23 mouse cellular contexts compared by ENCODE assay signal in the genomic region with DNA sequence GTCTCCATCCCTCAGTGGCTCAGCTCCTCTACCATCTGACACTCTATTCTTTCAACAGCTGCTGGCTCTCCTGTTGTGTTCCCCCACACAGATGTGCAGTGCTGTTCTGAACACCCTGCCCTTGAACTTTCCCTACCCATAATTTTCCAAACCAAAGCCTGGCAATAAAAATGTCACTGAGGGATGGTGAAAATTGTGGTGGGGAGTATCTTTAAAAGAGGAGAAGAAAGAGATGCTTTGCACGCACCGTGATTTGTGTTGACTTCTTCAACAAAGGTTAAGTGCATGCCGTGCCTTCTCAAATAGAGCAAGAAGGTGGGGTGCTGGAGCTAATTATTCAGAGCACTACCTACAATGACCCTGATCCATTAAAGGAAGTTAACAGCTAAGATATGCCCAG.
DNase-seq lines count a peak whose midpoint lies in the region; ATAC-seq and TF ChIP-seq lines count a peak whose summit lies in the region.
"Had no signal": no experiment of that assay in that cellular context is flagged by ENCODE, and none has a peak within 500 bp of the region (broad histone marks: within the 10 kb centered on the region; RNA-seq: fewer than 3 reads in every experiment).

No protein-coding gene starts in this region.

- H3K27ac ChIP-seq in layer of hippocampus, adult 2 months, result peak overlapping the region; percentile 18; the same call in 1 of the 2 replicates
- H3K27ac ChIP-seq in heart, embryonic 11.5 days (ENCODE audit: low read depth, low read length), result no peak overlapping the region
- H3K27ac ChIP-seq: embryonic facial prominence, embryonic 12.5 days; gastrocnemius, adult 2 months; hindbrain, embryonic 15.5 days; limb, embryonic 10.5 days; macrophage; midbrain, embryonic 10.5 days; stomach, embryonic 15.5 days had no signal

- no peaks in the 10 kb centered on the region for H3K4me1 ChIP-seq in heart, embryonic 11.5 days (ENCODE audit: control insufficient read depth, insufficient read depth, low read length)
- H3K4me1 ChIP-seq: embryonic facial prominence, embryonic 12.5 days; hindbrain, embryonic 15.5 days; midbrain, embryonic 10.5 days; stomach, embryonic 15.5 days had no signal

- no peak overlapping the region for H3K9ac ChIP-seq in heart, embryonic 11.5 days (ENCODE audit: low read depth, low read length)
- H3K9ac ChIP-seq: embryonic facial prominence, embryonic 12.5 days; hindbrain, embryonic 15.5 days; stomach, embryonic 15.5 days had no signal

- TF ChIP-seq CTCF in layer of hippocampus, adult 2 months (conservative IDR thresholded peaks at IDR 0.05), result no peak

- DNase-seq in embryo, embryonic 11 days, result peak; percentile 18
- no peak for DNase-seq in embryo, embryonic 10 days (ENCODE audit: low spot score)
- no peak for DNase-seq in layer of hippocampus, adult 2 months (ENCODE audit: low spot score in 2 of 2)
- DNase-seq in layer of hippocampus, adult 11-12 months (ENCODE audit: low spot score), result no peak
- peak; percentile 19 for DNase-seq in forelimb bud, embryonic 11.5 days (ENCODE audit: low read depth, low spot score)
- DNase-seq in lung, postnatal 4 days, result no peak
- DNase-seq: cerebellum, adult 8-10 months; cerebellum, postnatal 36 days; gastrocnemius, adult 2 months; heart, postnatal 4 days; kidney, postnatal 25 days; layer of hippocampus, adult 9-11 months; thymus, postnatal 25 days had no signal

- peaks cover 2% of the 10 kb centered on the region; the same call in 1 of the 2 replicates for H3K27me3 ChIP-seq in heart, embryonic 11.5 days (ENCODE audit: control insufficient read depth, insufficient read depth, low read length)
- H3K27me3 ChIP-seq: embryonic facial prominence, embryonic 12.5 days; hindbrain, embryonic 15.5 days; stomach, embryonic 15.5 days had no signal

- no peaks in the 10 kb centered on the region for H3K36me3 ChIP-seq in heart, embryonic 11.5 days (ENCODE audit: control insufficient read depth, insufficient read depth, low read length)
- H3K36me3 ChIP-seq: embryonic facial prominence, embryonic 12.5 days; hindbrain, embryonic 15.5 days; limb, embryonic 10.5 days; midbrain, embryonic 10.5 days; stomach, embryonic 15.5 days had no signal

- no peaks in the 10 kb centered on the region for H3K9me3 ChIP-seq in heart, embryonic 11.5 days (replicated peaks; ENCODE audit: control insufficient read depth, low read length)
- H3K9me3 ChIP-seq: embryonic facial prominence, embryonic 12.5 days; hindbrain, embryonic 15.5 days; limb, embryonic 10.5 days; midbrain, embryonic 10.5 days; stomach, embryonic 15.5 days had no signal

- H3K4me3 ChIP-seq in layer of hippocampus, adult 2 months, result no peak overlapping the region
- no peak overlapping the region for H3K4me3 ChIP-seq in heart, embryonic 11.5 days (ENCODE audit: low read depth, low read length)
- H3K4me3 ChIP-seq: embryonic facial prominence, embryonic 12.5 days; gastrocnemius, adult 2 months; hindbrain, embryonic 15.5 days; limb, embryonic 10.5 days; midbrain, embryonic 10.5 days; myocyte; stomach, embryonic 15.5 days had no signal

- ATAC-seq in heart, embryonic 11.5 days (replicated peaks; ENCODE audit: insufficient number of reproducible peaks, low FRiP score, low TSS enrichment), result no peak
- ATAC-seq: intestine, embryonic 16.5 days; midbrain, embryonic 16.5 days had no signal

- no peak overlapping the region for H3K4me2 ChIP-seq in heart, embryonic 11.5 days
- H3K4me2 ChIP-seq: embryonic facial prominence, embryonic 12.5 days; hindbrain, embryonic 15.5 days; stomach, embryonic 15.5 days had no signal

- 87% methylated on average over 3 of the region's 3 CpGs for WGBS in heart, embryonic 11.5 days (ENCODE audit: insufficient replicate concordance)

Comparison
In these comparisons a context has a peak if more than half of its experiments do, and no peak if none do; other contexts are left out.
1. DNase-seq: peak in embryo, embryonic 11 days (single experiment) and forelimb bud, embryonic 11.5 days (single experiment); none in embryo, embryonic 10 days (single experiment), layer of hippocampus, adult 2 months (0 of 2), layer of hippocampus, adult 11-12 months (single experiment) and lung, postnatal 4 days (0 of 2).